Mouse (Mus musculus) right cerebral cortex, postnatal 10 days (tissue): Measurements from ENCODE around the gene Pou2f3.
A peak's percentile ranks its signal among the peaks of the same experiment; 100 is the strongest.

Experiments used
- DNase-seq, 2 experiments: peaks; one replicate each; pipeline ENCODE4 v3.0.0; 2021; ENCODE audit warnings: low spot score in 2 of 2

The Pou2f3 gene

GRCm38 (mm10) chr9:43210190-43210682, at the start of gene Pou2f3:
Gene Pou2f3, minus strand, starts transcription at chr9:43210369.
- DNase-seq, result peak; percentile 59 to 63

- no peak for DNase-seq
Observed at GRCm38 (mm10) chr9:43253271-43253681, 43.1 kb upstream of the Pou2f3 start.

DNA sequence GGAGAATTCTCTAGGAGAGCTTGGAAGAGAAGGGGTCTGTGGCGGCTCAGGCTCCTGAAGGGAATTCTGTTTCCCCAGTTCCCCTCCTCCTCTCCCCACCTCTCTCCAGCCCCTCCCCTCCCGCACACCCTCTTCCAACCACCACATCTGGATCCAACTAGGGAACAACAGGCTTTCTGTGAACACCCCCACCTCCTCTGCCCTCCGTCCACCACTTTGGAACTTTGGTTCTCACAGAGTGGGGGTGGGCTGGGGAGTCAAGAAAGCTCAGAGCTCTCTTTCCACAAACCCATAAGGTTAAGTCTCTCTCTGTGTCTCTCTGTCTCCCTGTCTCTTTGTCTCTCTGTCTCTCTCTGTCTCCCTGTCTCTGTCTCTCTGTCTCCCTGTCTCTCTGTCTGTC, 42.6 kb upstream of the Pou2f3 start:
- no peak for DNase-seq

DNA sequence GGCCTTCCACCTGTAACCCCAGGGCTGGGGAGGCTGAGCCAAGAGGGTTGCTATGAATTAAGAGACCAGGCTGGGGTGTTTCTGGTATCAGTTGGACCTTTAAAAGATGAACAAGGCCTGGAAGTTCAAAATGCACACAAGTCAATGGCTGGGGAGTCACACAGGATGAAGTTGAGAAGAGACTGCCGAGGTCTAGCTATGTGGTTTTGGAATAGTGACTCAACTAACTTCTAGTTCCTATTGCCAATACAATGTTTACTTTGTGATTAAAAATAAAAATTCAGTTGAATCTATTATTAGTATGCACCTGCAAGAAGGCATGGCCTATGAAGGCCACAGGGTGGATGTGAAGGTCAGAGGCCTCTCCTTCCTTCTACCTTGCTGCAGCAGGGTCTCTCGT, 41.6 kb upstream of the Pou2f3 start:
- DNase-seq, result no peak

DNA sequence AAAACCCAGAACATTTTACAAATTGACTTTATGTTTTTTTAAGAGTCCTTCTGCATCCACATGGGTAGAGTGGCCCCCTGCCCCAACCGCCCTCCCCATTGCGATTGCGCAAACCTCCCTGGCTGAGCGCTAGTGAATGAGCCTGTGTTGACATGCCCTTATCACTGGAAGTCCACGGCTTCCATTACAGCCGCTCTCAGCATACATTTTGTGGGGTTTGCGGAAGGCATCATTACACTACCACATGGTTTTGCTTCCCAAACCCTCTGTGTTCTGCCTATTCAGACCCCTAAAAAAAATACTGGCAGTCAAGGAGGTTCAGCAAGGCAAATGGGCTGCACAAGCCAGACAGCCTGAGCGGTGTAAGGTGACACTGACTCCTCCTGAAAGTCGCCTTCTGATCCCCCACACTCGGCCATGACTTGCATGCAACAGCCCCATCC, 36.6 kb upstream of the Pou2f3 start:
- no peak for DNase-seq

DNA sequence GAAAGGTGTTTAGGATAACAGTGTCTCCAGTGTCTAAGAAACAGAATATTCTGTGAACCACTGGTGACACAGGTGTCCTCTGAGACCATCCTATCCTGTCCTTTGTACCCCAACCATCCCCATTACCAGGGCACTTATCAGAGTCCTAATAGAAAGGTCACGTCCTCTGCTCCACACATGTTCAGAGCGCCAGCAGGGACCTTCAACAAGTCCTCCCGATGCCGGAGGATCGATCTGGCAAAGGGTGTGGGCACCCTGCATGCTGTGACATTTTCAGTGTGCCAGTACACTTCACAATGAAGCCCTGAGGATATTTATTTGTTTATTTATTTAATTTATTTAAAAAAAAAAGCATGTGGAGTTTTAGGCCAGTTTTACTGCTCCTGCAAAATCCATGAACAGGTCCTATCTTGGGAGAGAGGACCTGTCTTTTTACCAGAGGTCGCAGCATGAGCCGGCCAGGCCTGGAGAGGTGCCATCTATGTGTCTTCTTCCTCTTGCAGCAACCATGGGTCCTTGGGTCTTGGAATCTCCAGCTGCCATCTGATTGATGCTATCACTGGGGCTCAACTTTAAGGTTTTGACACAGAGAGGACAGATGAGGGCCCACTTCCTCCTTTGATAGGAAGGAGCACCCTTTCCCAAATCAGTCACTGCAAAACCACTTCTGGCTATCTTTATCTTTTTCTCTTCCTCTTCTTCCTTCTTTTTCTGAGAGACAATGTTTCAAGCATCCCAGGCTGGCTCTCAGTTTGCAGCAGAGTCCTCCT, 35.8 kb upstream of the Pou2f3 start:
- no peak for DNase-seq

DNA sequence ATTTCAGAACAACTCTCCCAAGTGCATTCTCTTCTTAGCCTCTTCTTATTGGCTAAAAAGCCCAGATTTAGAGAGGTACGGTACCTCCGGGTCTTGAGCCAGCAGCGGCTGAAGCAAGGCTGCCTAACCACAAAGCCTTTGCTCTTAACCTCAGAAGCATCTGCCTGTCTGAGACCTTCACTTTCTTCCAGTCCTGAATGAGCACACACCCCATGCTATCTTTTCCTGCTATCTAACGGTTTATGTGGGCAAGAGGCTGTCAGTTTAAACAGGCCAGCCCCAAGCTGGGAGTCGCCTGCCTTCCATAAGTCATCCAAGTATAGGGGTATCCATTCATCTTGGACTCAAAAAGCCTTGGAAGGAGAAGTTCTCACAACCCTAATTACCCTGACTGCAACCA, 32.3 kb upstream of the Pou2f3 start:
- no peak for DNase-seq

- no peak for DNase-seq
Observed at GRCm38 (mm10) chr9:43241970-43242369, 31.8 kb upstream of the Pou2f3 start.

GRCm38 (mm10) chr9:43241291-43241690, 31.1 kb upstream of the Pou2f3 start:
- no peak for DNase-seq

DNA sequence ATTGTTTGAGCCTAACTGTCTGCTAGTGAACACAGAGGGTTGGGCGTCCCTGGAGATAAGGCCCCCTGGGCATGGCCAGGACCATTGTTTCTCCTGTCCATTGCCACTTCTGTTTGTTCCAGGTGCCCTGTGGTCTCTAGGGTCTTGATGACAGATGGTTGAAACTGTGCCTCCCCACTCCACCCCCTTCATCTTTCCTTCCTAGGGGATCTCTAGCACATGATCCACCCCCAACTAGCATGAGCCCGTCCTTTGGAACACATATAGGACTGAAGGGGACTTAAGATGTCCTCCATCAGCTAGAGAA, 30.4 kb upstream of the Pou2f3 start:
- no peak for DNase-seq

DNA sequence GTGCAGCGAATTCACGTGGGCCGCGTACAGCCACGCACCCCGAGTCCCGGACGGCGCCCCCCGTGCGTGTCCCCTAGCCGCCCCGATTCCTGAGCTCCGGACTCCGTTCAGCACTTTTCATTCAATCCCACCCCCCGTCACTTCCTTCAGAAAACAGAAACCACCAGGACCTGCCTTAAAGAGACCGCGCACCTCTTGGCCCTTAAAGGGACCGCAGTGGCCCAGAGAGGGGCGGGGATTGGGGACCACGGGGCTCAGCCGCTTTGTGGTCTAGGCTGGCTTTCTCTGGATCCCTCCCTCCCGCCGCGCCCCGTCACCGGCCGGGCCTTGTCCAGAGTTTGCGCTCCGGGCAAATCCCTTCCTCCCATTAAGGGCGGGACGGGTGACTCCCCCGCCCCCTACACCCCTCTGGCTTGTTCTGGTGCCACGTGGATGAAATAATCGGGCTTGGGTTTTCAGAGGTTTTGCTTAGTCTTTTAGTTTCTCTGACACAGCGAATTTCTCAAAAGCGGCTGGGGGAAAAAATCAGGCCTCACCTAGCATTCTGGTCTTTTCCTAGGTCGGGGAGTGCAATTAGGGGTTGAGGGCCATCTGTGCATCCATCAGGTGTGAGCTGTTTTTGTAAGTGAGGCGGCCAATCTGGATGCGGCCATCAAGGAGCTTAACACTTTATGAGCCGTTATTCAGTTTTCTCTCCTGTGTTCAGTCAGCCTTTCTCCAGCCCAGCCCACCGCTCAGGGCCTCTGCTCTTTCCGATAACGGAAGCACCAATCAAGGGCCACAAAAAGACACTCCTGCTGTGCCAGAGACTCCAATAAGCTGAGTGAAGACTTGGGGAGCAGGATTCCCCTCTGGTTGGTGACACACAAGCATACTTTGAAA, 29.8 kb upstream of the Pou2f3 start, which contains the start of gene Oaf:
Gene Oaf (minus strand): TSS at position 200 of the 882 bp plus-strand sequence.
- DNase-seq, result peak; percentile 79 to 82

DNA sequence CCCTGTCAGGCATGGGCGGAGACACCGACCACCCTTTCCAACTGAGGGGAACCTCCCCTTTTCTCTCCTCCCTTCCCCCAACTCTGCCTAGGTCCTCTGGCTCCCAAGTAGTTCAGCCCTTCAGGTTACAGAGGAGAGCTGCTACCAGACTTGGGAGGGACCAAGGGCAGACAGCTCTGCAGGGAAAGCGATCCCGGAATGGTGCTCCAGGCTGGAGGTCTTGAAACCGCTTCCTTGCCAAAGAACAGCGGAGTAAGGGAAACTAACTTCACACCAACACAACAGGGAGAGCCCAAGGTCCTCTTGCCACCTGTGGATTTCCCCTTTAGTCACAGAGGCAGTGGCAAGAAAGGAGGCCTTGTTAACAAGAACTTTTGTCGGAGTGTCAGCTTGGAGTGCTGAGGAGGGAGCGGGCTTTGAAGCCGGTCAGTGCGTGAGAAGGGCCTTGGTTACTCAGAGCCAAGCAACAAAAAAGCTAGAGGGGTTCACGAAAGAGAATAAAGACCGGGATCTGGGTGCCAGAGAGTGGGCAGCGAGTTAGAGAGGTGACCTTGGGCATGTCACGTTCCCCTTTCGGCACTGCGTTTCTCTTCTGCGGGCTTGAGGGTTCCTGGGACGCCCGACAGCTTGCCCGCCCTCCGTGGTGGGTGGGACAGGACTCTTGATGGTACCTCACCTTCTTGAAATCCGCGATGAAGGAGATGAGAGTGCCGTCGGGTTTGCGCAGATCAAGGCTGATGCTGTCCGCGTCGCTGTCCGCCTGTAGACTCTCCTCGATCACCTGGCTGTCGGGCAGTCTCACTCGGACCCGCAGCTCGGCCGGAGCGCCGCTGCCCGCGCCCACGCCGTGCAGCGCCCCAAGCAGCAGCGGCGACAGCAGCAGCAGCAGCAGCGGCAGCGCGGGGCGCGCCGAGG, 28.7 kb upstream of the Pou2f3 start:
- no peak for DNase-seq

DNA sequence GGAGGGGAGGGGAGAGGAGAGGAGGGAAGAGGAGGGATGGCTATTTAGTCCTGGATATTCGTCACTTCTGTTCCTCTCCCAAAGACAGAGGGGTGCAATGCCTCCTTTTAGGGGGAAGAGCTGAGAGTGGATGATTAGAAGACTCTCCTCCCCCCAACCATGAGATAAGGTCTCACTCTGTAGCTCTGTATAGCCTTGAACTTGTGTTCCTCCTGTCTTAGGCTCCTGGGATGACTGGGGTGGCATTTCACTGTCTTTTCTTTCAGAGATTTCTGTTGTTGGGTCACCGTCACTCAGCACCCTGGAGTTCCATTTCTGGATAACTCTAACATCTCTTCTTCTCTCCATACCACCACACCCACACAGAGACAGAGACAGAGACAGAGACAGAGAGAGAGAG, 28.0 kb upstream of the Pou2f3 start:
- no peak for DNase-seq

GRCm38 (mm10) chr9:43237111-43237775, 27.1 kb upstream of the Pou2f3 start:
- DNase-seq, result no peak

DNA sequence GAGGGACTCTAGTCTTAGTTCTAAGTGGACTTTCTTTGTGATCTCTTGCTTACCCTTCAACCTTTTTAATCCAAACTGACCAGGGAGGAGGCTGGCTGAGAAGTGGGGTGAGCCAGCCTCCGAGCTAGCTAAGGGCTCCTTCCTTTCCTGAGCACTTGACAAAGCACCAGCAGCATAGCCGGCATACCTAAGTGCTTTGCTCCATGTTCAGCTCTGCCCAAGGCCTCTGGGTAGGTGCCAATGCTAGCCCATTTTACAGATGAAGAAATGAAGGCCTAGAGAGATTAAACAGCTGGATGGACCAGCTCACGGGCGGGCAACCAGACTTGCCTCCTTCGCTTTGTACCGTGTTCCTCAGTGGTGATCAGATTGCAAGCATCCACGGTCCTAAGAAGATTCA, 26.4 kb upstream of the Pou2f3 start:
- DNase-seq, result no peak

- no peak for DNase-seq
Observed at GRCm38 (mm10) chr9:43236106-43236505, 25.9 kb upstream of the Pou2f3 start.

GRCm38 (mm10) chr9:43235336-43235735, 25.2 kb upstream of the Pou2f3 start:
- no peak for DNase-seq

GRCm38 (mm10) chr9:43234496-43234895, 24.3 kb upstream of the Pou2f3 start:
- no peak for DNase-seq

- DNase-seq, result no peak
Observed at GRCm38 (mm10) chr9:43233515-43233914, 23.3 kb upstream of the Pou2f3 start.

GRCm38 (mm10) chr9:43233044-43233443, 22.9 kb upstream of the Pou2f3 start:
- no peak for DNase-seq

DNA sequence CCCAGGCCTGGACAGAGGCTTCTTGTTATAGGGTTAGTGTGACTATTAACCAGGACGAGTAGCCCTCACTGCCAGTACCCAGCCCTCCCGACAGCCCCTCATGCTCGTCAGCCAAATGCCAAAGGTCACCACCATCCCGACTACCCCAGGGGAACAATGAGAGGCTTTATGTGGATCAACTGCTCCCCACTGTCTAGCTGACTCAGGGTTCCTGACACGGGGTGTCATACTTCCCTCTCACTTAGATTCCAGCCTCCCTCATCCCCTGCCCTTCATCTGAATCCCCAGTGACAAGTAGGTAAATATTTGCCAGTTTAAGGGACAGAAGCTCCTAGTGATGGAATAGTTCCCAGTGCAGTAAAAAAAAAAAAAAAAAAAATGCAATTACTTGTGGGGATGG, 22.1 kb upstream of the Pou2f3 start:
- no peak for DNase-seq
